Mouse (Mus musculus) bone marrow macrophage, adult 2 months (primary cell): ENCODE data around the gene Rars. TPM values are rescaled to one million over a fixed set of nuclear protein-coding genes. Genes with fewer than 3 reads are reported as not detected.
A peak's percentile ranks its signal among the peaks of the same experiment; 100 is the strongest.
"Not testable (repeated sequence)": the region's sequence is repeated elsewhere in the genome, so short reads cannot be mapped to it uniquely, and the experiment has no call there.

Experiments used
- H3K27ac ChIP-seq: 2 replicates; pipeline ENCODE4 v1.5.1; 2012; ENCODE audit warnings: low read depth, low read length; ENCODE audit not compliant: insufficient read depth
- H3K4me1 ChIP-seq: 2 replicates; pipeline ENCODE4 v1.6.1; 2012; ENCODE audit warnings: low read length; ENCODE audit not compliant: control insufficient read depth, insufficient read depth
- H3K4me3 ChIP-seq: 2 replicates; pipeline ENCODE4 v1.5.1; 2012; ENCODE audit warnings: mild to moderate bottlenecking, low read length, moderate library complexity; ENCODE audit not compliant: insufficient read depth
- CTCF ChIP-seq: IDR thresholded peaks from 2 replicates; pipeline ENCODE4 v1.5.1; 2012; ENCODE audit warnings: low read depth, mild to moderate bottlenecking, low read length, moderate library complexity
- POLR2A ChIP-seq: IDR thresholded peaks from 2 replicates; pipeline ENCODE4 v1.6.1; 2012; ENCODE audit warnings: mild to moderate bottlenecking, low read depth, low read length, borderline replicate concordance
- polyA plus RNA-seq: library from polyadenylated mRNA; stranded (reverse); fragments of >200 nt; gene quantifications from 2 replicates; pipeline ENCODE4 v1.2.4, GENCODE M21; 2012; ENCODE audit not compliant: missing spikeins, insufficient read depth, insufficient read length

Rars gene
- polyA plus RNA-seq, 1 experiment = 37.2 TPM

- no peak for TF ChIP-seq CTCF
- TF ChIP-seq POLR2A = no peak
Observed at GRCm38 (mm10) chr11:35857395-35858067, 23.2 kb upstream of the Rars start.

DNA sequence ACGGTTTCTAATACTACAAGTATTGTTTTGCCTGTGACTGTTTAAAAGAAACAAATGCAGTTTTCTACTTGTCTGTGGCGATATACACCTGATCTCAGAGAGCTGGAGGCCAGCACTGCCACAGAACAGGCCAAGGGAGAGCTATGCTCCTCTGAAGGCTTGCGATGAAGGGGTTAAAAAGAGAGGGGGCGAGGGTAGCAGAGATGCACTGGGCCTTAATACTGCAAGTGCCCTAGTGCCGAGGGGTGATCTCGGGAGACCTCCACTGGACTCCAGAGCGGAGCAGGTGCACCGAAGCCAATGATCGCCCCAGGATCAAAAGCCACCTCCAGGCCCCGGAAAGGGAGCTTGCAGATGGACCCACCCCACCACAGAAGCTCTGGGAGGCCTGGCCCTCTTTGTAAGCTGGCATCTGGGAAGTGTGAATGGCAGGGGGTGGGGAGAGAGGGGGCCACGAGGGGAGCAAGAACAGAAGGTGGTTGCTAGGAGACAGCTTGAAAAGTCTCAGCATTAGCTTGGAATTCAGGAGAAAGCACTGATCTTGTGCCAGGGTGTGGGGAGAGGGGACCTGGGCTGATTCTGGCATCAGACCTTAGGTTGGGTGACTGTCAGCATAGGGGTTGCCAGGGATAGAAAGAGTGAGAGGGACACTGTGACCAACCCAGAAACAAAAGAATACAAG is 22.2 kb upstream of the Rars start:
- no peak for TF ChIP-seq POLR2A
- Histone ChIP-seq H3K4me1 (no peaks in the 10 kb centered on the region), H3K27ac (no peak overlapping the region), H3K4me3 (no peak overlapping the region)

More at GRCm38 (mm10) chr11:35857395-35858067, 23.2 kb upstream of the Rars start:
- H3K27ac ChIP-seq = no peak overlapping the region
- H3K4me1 ChIP-seq = no peaks in the 10 kb centered on the region
- H3K4me3 ChIP-seq = no peak overlapping the region

DNA sequence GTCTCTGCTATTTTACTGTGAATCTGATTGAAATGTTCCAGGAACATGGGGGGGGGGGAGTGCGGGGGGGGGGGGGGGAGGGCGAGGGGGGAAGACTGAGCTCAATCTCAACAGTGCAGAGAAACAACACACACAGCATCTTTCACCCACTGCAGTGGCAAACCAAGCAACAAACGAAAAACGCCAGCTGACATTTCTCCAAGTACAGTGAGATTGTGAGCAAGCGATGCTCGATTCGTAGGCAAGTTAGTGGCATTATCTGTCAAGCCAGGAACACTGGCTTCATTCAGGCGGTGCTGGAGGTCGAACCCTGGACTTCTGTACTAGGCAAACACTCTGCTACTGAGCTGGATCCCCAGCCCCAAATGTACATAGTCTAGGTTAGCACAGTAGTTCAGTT is 21.3 kb upstream of the Rars start:
- Histone ChIP-seq H3K4me1 (no peaks in the 10 kb centered on the region), H3K4me3 (no peak overlapping the region), H3K27ac (no peak overlapping the region)
- no peak for TF ChIP-seq POLR2A
- TF ChIP-seq CTCF = no peak

- Histone ChIP-seq H3K4me1 (no peaks in the 10 kb centered on the region), H3K4me3 (no peak overlapping the region), H3K27ac (no peak overlapping the region)
- TF ChIP-seq POLR2A (no peak), CTCF (no peak)
Observed at GRCm38 (mm10) chr11:35854941-35855340, 20.6 kb upstream of the Rars start.

DNA sequence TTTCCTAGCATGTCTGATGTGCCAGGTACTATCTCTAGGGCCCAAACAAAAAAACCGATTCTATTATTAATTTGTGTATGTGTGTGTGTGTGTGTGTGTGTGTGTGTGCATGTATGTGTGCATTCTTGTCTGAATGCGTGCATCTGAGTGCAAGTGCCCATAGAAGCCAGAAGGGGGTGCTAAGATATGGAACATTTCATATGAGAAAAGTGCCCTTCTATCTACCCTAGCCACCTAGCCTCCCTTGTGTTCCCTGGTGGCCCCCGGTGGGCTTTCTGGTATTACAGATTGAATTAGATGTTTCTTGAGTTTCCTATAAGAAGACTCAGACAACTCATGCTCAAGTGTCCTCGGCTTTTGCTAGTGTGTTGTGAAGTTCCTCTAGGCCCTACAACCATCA is 19.3 kb upstream of the Rars start:
- Histone ChIP-seq H3K4me3 (no peak overlapping the region), H3K4me1 (no peaks in the 10 kb centered on the region), H3K27ac (no peak overlapping the region)
- TF ChIP-seq CTCF (no peak), POLR2A (no peak)

GRCm38 (mm10) chr11:35852731-35853130 is 18.4 kb upstream of the Rars start:
- Histone ChIP-seq H3K27ac (no peak overlapping the region), H3K4me1 (no peaks in the 10 kb centered on the region), H3K4me3 (no peak overlapping the region)
- no peak for TF ChIP-seq CTCF

- Histone ChIP-seq H3K4me1 (peaks cover 11% of the 10 kb centered on the region), H3K27ac (no peak overlapping the region), H3K4me3 (no peak overlapping the region)
- TF ChIP-seq CTCF (no peak), POLR2A (no peak)
Observed at GRCm38 (mm10) chr11:35844299-35844698, 10.0 kb upstream of the Rars start.

DNA sequence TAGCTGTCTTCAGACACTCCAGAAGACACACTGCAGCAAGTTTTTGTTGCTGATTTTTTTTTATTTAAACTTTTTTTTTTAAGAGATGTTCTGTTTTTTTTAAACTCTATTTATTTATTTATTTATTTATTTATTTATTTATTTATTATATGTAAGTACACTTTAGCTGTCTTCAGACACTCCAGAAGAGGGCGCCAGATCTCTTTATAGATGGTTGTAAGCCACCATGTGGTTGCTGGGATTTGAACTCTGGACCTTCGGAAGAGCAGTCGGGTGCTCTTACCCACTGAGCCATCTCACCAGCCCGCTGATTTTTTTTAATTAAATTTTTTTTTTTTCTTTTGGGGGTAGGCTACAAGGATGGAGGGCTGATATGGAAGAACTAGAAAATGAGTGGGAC is 8.3 kb upstream of the Rars start:
- not testable (repeated sequence) for H3K27ac ChIP-seq, H3K4me3 ChIP-seq
- H3K4me1 ChIP-seq = peaks cover 20% of the 10 kb centered on the region

DNA sequence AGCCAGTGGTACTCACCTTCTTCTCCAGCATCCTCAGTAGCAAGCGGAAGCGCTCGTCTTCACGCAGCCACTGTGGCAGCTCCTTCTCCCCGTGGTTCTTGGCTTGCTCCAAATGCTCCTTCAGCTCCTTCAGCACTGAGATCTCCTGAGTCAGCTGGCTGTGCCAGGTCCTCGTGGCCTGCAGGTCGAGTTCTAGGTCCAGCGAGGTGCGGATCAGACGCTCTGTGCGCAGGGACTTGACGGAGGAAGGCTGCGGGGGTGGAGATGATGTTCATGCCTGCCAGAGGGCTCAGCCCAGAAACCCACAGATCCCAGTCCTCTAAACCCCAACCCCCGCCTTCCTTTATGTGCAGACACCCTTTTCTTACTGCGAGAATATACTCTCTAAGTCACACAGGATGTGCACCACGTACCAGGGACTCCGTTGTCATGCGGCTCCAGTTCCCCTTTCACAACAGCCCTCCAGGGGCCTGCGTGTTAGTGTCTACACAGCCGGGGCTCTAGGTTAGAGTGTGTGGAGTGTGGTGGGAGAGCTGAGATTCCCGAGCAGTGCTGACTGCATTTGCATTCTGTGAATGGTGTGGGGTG is 7.5 kb upstream of the Rars start:
- TF ChIP-seq CTCF (no peak), POLR2A (no peak)
- Histone ChIP-seq H3K4me3 (no peak overlapping the region), H3K27ac (peak overlapping the region; percentile 37; the same call in 1 of the 2 replicates), H3K4me1 (peaks cover 20% of the 10 kb centered on the region)

GRCm38 (mm10) chr11:35840806-35841205 is 6.5 kb upstream of the Rars start:
- not testable (repeated sequence) for H3K27ac ChIP-seq
- peaks cover 20% of the 10 kb centered on the region for H3K4me1 ChIP-seq

More at GRCm38 (mm10) chr11:35840806-35841205, 6.5 kb upstream of the Rars start:
- H3K4me3 ChIP-seq = not testable (repeated sequence)
